Mouse (Mus musculus): ENCODE measurements around the gene Zfp639. TPM values are rescaled to one million over a fixed set of nuclear protein-coding genes. Genes with fewer than 3 reads are reported as not detected.

The Zfp639 gene
- polyA plus RNA-seq, 1 experiment from 2014 or later: 25.6 TPM

- H3K9ac ChIP-seq: no peak overlapping the region
- no peak overlapping the region for H3K4me3 ChIP-seq
- no peak for ATAC-seq (replicated peaks; ENCODE audit: insufficient number of reproducible peaks, insufficient read depth, low FRiP score, low read depth)
- peaks cover 16% of the 10 kb centered on the region for H3K4me1 ChIP-seq (replicated peaks)
- no peak overlapping the region for H3K4me2 ChIP-seq
- WGBS: 58% methylated on average over 11 of the region's 11 CpGs
- no peaks in the 10 kb centered on the region for H3K36me3 ChIP-seq
- no peak overlapping the region for H3K27ac ChIP-seq
- no peaks in the 10 kb centered on the region for H3K27me3 ChIP-seq
- no peaks in the 10 kb centered on the region for H3K9me3 ChIP-seq (replicated peaks)
Observed at GRCm38 (mm10) chr3:32506366-32507225, 3.5 kb upstream of the Zfp639 start.

GRCm38 (mm10) chr3:32508666-32509324 lies 1.3 kb upstream of the Zfp639 start:
- no peak overlapping the region for H3K9ac ChIP-seq
- H3K27ac ChIP-seq: no peak overlapping the region; the same call in 1 of the 2 replicates
- no peak for ATAC-seq (replicated peaks; ENCODE audit: insufficient number of reproducible peaks, insufficient read depth, low FRiP score, low read depth)
- H3K4me3 ChIP-seq: peak overlapping the region; percentile 75
- H3K36me3 ChIP-seq: no peaks in the 10 kb centered on the region
- H3K27me3 ChIP-seq: no peaks in the 10 kb centered on the region
- no peaks in the 10 kb centered on the region for H3K9me3 ChIP-seq (replicated peaks)
- WGBS: 4% methylated on average over 17 of the region's 17 CpGs
- H3K4me1 ChIP-seq (replicated peaks): peaks cover 23% of the 10 kb centered on the region
- H3K4me2 ChIP-seq: peak overlapping the region; percentile 73

GRCm38 (mm10) chr3:32510375-32511190 lies 524 bp downstream of the Zfp639 start:
- no peaks in the 10 kb centered on the region for H3K9me3 ChIP-seq (replicated peaks)
- H3K27me3 ChIP-seq: no peaks in the 10 kb centered on the region
- peak overlapping the region; percentile 90 for H3K27ac ChIP-seq
- H3K36me3 ChIP-seq: peaks cover 7% of the 10 kb centered on the region
- H3K4me2 ChIP-seq: peak overlapping the region; percentile 73
- WGBS: under 1% methylated on average over 60 of the region's 69 CpGs
- H3K4me3 ChIP-seq: peak overlapping the region; percentile 75
- H3K9ac ChIP-seq: peak overlapping the region; percentile 86
- peak; percentile 96 for ATAC-seq (replicated peaks; ENCODE audit: insufficient number of reproducible peaks, insufficient read depth, low FRiP score, low read depth)
- peaks cover 23% of the 10 kb centered on the region for H3K4me1 ChIP-seq (replicated peaks)

GRCm38 (mm10) chr3:32511191-32511550 lies 1.1 kb downstream of the Zfp639 start:
- no peak for ATAC-seq (replicated peaks; ENCODE audit: insufficient number of reproducible peaks, insufficient read depth, low FRiP score, low read depth)
- H3K4me3 ChIP-seq: peak overlapping the region; percentile 75
- 4% methylated on average over 13 of the region's 13 CpGs for WGBS
- peak overlapping the region; percentile 73 for H3K4me2 ChIP-seq
- H3K27me3 ChIP-seq: no peaks in the 10 kb centered on the region
- H3K9ac ChIP-seq: peak overlapping the region; percentile 86
- peaks cover 9% of the 10 kb centered on the region for H3K36me3 ChIP-seq
- no peaks in the 10 kb centered on the region for H3K9me3 ChIP-seq (replicated peaks)
- peaks cover 23% of the 10 kb centered on the region for H3K4me1 ChIP-seq (replicated peaks)
- H3K27ac ChIP-seq: peak overlapping the region; percentile 90

- Histone ChIP-seq H3K27me3 (no peaks in the 10 kb centered on the region), H3K4me3 (no peak overlapping the region), H3K9ac (no peak overlapping the region), H3K4me2 (no peak overlapping the region), H3K27ac (no peak overlapping the region), H3K36me3 (peaks cover 21% of the 10 kb centered on the region), H3K4me1 (replicated peaks) (peaks cover 23% of the 10 kb centered on the region), H3K9me3 (replicated peaks) (no peaks in the 10 kb centered on the region)
- ATAC-seq (replicated peaks; ENCODE audit: insufficient number of reproducible peaks, insufficient read depth, low FRiP score, low read depth): no peak
- WGBS: 85% methylated on average over 7 of the region's 7 CpGs
Observed at GRCm38 (mm10) chr3:32512686-32513284, 2.7 kb downstream of the Zfp639 start.

GRCm38 (mm10) chr3:32513528-32513927 lies 3.5 kb downstream of the Zfp639 start:
- Histone ChIP-seq H3K4me2 (no peak overlapping the region), H3K9me3 (replicated peaks) (no peaks in the 10 kb centered on the region), H3K9ac (no peak overlapping the region), H3K4me1 (replicated peaks) (peaks cover 23% of the 10 kb centered on the region), H3K36me3 (peaks cover 23% of the 10 kb centered on the region), H3K4me3 (no peak overlapping the region), H3K27me3 (no peaks in the 10 kb centered on the region), H3K27ac (no peak overlapping the region)
- no peak for ATAC-seq (replicated peaks; ENCODE audit: insufficient number of reproducible peaks, insufficient read depth, low FRiP score, low read depth)

- WGBS: 84% methylated on average over 4 of the region's 4 CpGs
- ATAC-seq (replicated peaks; ENCODE audit: insufficient number of reproducible peaks, insufficient read depth, low FRiP score, low read depth): no peak
- H3K9me3 ChIP-seq (replicated peaks): no peaks in the 10 kb centered on the region
- no peak overlapping the region for H3K4me3 ChIP-seq
- peaks cover 2% of the 10 kb centered on the region; the same call in 1 of the 2 replicates for H3K4me1 ChIP-seq (replicated peaks)
- no peak overlapping the region for H3K4me2 ChIP-seq
- H3K36me3 ChIP-seq: peaks cover 30% of the 10 kb centered on the region
- H3K27ac ChIP-seq: no peak overlapping the region
- no peak overlapping the region for H3K9ac ChIP-seq
- H3K27me3 ChIP-seq: no peaks in the 10 kb centered on the region
Observed at GRCm38 (mm10) chr3:32527181-32527580, 17.1 kb downstream of the Zfp639 start.

- H3K27ac ChIP-seq: peak within 1 kb of the TSS; percentile 86
- WGBS: 1% methylated on average over 47 of the region's 47 CpGs
- H3K9me3 ChIP-seq (replicated peaks): no peaks in the 10 kb centered on the region
- peaks cover 2% of the 10 kb centered on the region; the same call in 1 of the 2 replicates for H3K4me1 ChIP-seq (replicated peaks)
- peaks cover 22% of the 10 kb centered on the region for H3K36me3 ChIP-seq
- peak; percentile 99 for ATAC-seq (replicated peaks; ENCODE audit: insufficient number of reproducible peaks, insufficient read depth, low FRiP score, low read depth)
- peak within 1 kb of the TSS; percentile 58 for H3K4me2 ChIP-seq
- H3K27me3 ChIP-seq: no peaks in the 10 kb centered on the region
- peak within 1 kb of the TSS; percentile 81 for H3K9ac ChIP-seq
- peak within 1 kb of the TSS; percentile 73 for H3K4me3 ChIP-seq
Observed at GRCm38 (mm10) chr3:32529303-32529898, 19.3 kb downstream of the Zfp639 start, which contains the start of gene Mfn1. TSS of gene Mfn1 (plus strand) at chr3:32529465.

GRCm38 (mm10) chr3:32530041-32530440 lies 20.0 kb downstream of the Zfp639 start:
- no peaks in the 10 kb centered on the region for H3K9me3 ChIP-seq (replicated peaks)
- H3K36me3 ChIP-seq: peaks cover 28% of the 10 kb centered on the region
- peak overlapping the region; percentile 58 for H3K4me2 ChIP-seq
- peak overlapping the region; percentile 73 for H3K4me3 ChIP-seq
- ATAC-seq (replicated peaks; ENCODE audit: insufficient number of reproducible peaks, insufficient read depth, low FRiP score, low read depth): no peak
- H3K27ac ChIP-seq: peak overlapping the region; percentile 86
- H3K4me1 ChIP-seq (replicated peaks): peaks cover 2% of the 10 kb centered on the region; the same call in 1 of the 2 replicates
- H3K9ac ChIP-seq: peak overlapping the region; percentile 81
- WGBS: 12% methylated on average over 5 of the region's 5 CpGs
- no peaks in the 10 kb centered on the region for H3K27me3 ChIP-seq

GRCm38 (mm10) chr3:32535692-32536091 lies 25.6 kb downstream of the Zfp639 start:
- H3K36me3 ChIP-seq: peaks cover 51% of the 10 kb centered on the region
- no peak overlapping the region for H3K4me3 ChIP-seq
- H3K4me1 ChIP-seq (replicated peaks): peaks cover 7% of the 10 kb centered on the region; the same call in 1 of the 2 replicates
- no peak overlapping the region for H3K4me2 ChIP-seq
- no peaks in the 10 kb centered on the region for H3K27me3 ChIP-seq
- 50% methylated on average over 1 of the region's 1 CpGs for WGBS
- H3K9ac ChIP-seq: no peak overlapping the region
- H3K27ac ChIP-seq: no peak overlapping the region
- no peaks in the 10 kb centered on the region for H3K9me3 ChIP-seq (replicated peaks)
- no peak for ATAC-seq (replicated peaks; ENCODE audit: insufficient number of reproducible peaks, insufficient read depth, low FRiP score, low read depth)

Data from heart, embryonic 15.5 days (tissue).